Mouse (Mus musculus) hindlimb bud, embryonic 11.5 days (tissue): Measurements from ENCODE around the gene Msmb.
A peak's percentile ranks its signal among the peaks of the same experiment; 100 is the strongest.
"Not testable (repeated sequence)": the region's sequence is repeated elsewhere in the genome, so short reads cannot be mapped to it uniquely, and the experiment has no call there.

Experiments
- DNase-seq: peaks from one replicate; pipeline ENCODE4 v3.0.0-alpha.2; 2012; ENCODE audit warnings: low read depth, low spot score; ENCODE audit errors: extremely low spot score

The Msmb gene

GRCm38 (mm10) chr14:32175310-32175709 lies 33.5 kb downstream of the Msmb start:
- no peak for DNase-seq

GRCm38 (mm10) chr14:32176590-32176989 lies 34.8 kb downstream of the Msmb start:
- DNase-seq: not testable (repeated sequence)

GRCm38 (mm10) chr14:32179393-32180195 lies 37.8 kb downstream of the Msmb start:
- DNase-seq: no peak

- no peak for DNase-seq
Measured at GRCm38 (mm10) chr14:32180861-32181260, 39.0 kb downstream of the Msmb start.

- DNase-seq: no peak
Measured at GRCm38 (mm10) chr14:32183846-32184245, 42.0 kb downstream of the Msmb start.

- no peak for DNase-seq
Measured at GRCm38 (mm10) chr14:32190627-32191391, 49.0 kb downstream of the Msmb start.

- DNase-seq: no peak
Measured at GRCm38 (mm10) chr14:32191926-32192325, 50.1 kb downstream of the Msmb start.

- DNase-seq: no peak
Measured at GRCm38 (mm10) chr14:32192437-32192836, 50.6 kb downstream of the Msmb start.

- not testable (repeated sequence) for DNase-seq
Measured at GRCm38 (mm10) chr14:32193557-32193956, 51.7 kb downstream of the Msmb start.

- no peak for DNase-seq
Measured at GRCm38 (mm10) chr14:32201354-32201753, 59.5 kb downstream of the Msmb start.

GRCm38 (mm10) chr14:32201791-32202451 lies 60.1 kb downstream of the Msmb start, which contains the start of the genes Timm23 and Parg:
Gene Timm23 (minus strand): TSS chr14:32201898.
Gene Parg (plus strand): TSS chr14:32201949.
- DNase-seq: peak; percentile 42
